Mouse (Mus musculus): Measurements from ENCODE around the gene Adcy9.

Gene Adcy9

DNA sequence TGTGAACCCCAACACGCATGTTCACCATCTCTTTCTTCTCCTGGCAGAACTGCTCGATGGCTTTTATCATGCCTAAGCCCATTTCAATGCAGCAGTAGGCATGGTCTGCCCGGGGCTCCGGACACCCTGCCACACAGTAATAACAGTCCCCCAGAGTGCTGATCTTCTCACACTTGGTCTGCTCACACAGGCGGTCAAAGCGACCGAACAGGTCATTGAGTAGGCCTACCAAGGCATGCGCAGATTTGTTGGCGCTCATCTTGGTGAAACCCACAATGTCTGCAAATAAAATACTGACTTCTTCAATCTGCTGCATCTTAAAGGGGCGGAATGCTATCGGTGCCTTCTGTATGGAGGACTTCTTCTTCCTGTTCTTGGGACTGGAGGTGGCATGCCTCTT, 2.2 kb downstream of the Adcy9 start:
- DNase-seq = no peak

- no peak for DNase-seq
These were observed 2.8 kb downstream of the Adcy9 start for GRCm38 (mm10) chr16:4417455-4417854.

GRCm38 (mm10) chr16:4414881-4415585, 5.3 kb downstream of the Adcy9 start:
- DNase-seq = no peak

- DNase-seq = no peak
These were observed 6.1 kb downstream of the Adcy9 start for GRCm38 (mm10) chr16:4413988-4414880.

DNA sequence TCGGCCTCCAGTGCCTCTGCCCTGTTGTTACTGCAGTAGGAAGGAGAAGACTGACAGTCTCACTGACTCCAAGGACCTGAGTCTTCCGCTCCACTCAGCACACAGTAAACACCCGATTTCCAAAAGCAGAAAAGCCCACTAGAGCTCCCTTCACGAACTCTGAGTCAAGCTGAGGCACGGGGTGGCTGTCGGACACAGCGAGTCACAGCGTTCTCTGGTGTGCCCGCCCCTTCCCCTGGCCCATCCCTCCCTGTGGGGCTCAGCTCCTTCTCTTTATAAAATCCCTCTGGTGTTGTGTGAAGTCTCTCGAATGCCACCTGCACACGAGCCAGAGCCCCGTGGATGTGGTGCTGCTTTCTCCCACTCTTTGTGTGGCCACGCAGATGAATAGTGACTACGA, 7.0 kb downstream of the Adcy9 start:
- DNase-seq = no peak

GRCm38 (mm10) chr16:4412298-4412697, 8.0 kb downstream of the Adcy9 start:
- no peak for DNase-seq

DNA sequence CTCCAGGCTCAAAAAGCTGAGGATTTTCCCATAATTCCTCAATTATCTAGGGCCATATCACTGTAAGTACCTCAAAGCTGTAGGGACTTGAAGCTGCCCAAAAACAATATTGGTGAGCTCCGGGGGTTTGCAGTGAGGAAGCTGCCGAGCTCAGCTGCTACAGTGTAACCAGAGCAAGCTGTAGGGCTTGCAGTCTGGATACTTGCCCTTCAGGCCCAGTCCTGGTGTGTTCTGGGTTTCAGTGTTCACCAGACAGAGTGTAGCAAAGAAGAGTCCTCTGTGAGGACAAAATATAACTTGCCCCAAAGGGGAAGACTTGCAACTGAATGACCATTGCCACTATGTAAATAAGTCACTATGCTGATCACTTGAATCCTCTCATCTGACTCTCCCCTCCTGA, 9.0 kb downstream of the Adcy9 start:
- no peak for DNase-seq

DNA sequence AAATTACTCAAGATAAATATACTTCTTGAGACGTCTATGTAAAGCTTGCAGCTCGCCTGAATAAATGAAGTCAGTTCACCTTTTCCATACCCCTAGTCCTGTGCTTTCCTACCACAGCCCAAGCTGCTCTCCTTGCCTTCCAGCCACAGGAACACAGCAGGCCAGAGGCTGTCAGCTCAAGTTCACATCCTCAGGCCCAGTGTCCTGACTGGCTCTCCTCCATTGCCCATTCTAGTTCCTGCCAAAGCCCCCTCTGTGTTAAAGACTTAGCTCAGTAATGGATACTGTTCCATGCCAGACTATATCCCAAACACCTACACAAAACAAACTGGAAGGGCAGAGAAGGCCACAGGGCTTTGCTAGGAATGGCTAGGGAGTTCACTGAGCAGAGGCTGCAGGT, 12.8 kb downstream of the Adcy9 start:
- DNase-seq = no peak

DNA sequence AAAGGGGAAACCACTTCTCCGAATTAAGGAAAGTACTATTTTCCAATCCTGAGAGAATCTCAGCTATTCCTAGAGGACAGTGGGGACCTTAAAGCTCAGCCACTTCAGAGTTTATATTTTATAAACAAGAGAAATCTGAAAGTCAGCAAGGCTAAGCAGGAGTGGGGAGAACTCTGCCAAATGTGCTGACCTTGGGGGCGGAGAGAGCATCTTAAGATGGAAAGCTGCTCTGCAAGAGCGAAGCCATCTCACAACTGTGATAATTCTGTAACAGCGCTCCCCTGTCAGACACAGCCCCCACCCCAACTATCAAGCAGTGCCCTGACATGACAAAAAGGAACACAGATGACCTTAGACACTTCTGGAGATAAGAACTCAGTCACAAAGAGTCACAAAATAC, 13.6 kb downstream of the Adcy9 start:
- DNase-seq = no peak

DNA sequence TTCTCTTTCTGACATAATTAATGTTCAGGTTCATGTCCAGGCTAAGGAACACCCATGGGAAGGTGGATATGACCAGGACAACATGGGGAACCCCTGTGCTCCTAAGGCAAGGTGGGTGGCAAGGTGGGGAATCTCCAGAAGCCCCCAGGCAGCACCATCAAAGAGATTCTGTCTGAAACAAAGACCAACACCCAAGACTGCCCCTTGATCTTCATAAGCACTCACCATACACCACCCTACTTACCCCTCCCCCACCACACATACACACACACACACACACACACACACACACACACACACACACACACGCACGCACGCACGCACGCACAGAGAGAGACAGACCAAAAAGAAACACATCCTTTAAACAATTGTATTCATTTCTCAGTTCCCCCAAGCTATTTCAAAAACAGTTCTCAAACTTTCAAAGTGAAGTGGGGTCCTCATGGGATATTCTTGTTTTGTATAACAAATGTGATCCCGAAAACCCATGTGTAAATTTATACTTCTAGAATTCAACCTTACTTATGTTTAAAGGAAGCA, 14.2 kb downstream of the Adcy9 start:
- no peak for DNase-seq

GRCm38 (mm10) chr16:4404933-4405761, 15.2 kb downstream of the Adcy9 start:
- no peak for DNase-seq

GRCm38 (mm10) chr16:4401109-4401508, 19.2 kb downstream of the Adcy9 start:
- DNase-seq = no peak

- no peak for DNase-seq
These were observed 20.7 kb downstream of the Adcy9 start for GRCm38 (mm10) chr16:4399471-4400223.

- no peak for DNase-seq
These were observed 21.5 kb downstream of the Adcy9 start for GRCm38 (mm10) chr16:4398782-4399181.

- DNase-seq = no peak
These were observed 22.7 kb downstream of the Adcy9 start for GRCm38 (mm10) chr16:4397636-4398035.

DNA sequence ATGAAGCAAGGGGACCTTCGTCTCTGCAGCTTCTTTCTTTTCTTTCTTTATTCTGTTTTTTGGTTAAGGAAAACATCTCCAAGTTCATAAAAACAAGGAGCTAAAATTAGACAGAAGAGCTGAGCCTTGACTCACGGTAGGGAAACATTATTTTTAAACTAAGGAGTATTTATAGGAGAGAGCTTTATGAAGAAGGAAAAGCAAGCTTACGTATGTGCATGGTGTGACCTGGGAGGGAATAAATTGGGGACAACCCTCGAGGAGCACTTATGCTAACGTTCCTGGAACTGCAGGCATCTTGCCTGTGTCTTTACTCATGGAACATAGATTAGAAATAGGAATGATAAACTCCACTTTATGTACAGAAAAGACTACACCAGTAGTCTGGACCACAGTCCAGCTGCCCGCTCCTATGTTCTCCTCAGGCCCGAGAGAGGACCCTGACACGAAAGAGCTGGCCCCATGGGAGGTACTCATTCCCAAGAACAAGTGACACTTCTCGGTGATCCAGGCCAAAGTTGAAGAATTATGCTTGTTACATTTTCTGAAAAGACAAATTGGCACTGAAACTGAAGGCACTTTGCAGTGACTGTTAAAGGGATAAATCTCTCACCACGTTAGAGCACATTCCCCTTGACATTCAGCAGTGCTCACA, 24.5 kb downstream of the Adcy9 start:
- DNase-seq = no peak

DNA sequence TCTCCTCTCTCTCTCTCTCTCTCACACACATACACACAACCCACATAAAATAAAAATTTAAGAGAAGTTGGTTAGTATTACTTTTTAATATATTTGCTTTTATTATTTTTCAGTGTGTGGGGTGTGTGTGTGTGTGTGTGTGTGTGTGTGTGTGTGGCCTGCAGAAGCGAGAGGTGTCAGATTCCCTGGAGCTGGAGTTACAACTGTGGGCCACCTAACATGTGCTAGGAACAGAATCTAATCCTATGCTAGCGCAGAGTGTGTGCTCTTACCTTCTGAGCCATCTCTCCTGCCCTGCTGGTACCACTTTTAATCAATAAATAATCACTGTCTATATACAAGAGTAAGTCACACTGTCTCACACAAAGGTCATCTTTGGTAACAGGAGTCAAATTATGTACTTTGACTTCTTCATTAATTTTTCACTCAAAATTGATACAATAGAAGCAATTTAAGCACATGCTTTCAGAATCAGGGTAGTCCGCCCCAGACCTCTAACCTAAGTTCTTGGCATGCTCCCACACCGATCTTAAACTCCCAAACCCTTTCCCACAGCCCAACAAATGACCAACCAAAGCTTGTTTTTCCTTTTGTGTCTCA, 25.2 kb downstream of the Adcy9 start:
- no peak for DNase-seq

GRCm38 (mm10) chr16:4383473-4384038, 36.7 kb downstream of the Adcy9 start:
- DNase-seq = no peak

- DNase-seq = no peak
These were observed 37.9 kb downstream of the Adcy9 start for GRCm38 (mm10) chr16:4382406-4382805.

DNA sequence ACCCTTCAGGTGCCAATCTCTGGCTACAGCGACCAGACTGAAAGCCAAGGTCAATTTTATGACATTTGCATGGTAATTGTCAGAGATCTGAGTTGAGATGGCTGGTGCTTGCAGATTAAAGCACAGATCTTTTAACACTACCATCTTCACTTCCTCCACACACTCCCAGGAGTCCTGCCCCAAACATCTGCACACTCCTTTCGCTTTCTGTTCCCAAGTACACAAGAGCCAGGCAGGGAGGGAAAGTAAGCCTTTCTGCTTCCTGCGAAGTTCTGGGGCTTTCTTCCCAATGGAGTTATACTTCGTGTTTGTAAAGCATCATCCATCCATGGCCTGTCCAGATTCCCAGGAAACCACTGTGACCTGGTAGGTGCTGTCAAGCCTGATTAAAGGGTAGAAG, 38.8 kb downstream of the Adcy9 start:
- DNase-seq = no peak

- DNase-seq = no peak
These were observed 41.5 kb downstream of the Adcy9 start for GRCm38 (mm10) chr16:4378788-4379187.

Data from cerebellum, adult 8-10 months (tissue).